Mouse (Mus musculus) midbrain, embryonic 10.5 days (tissue): ENCODE data around the gene Vmn2r112. TPM values are rescaled to one million over a fixed set of nuclear protein-coding genes. Genes with fewer than 3 reads are reported as not detected.
"Not testable (repeated sequence)": the region's sequence is repeated elsewhere in the genome, so short reads cannot be mapped to it uniquely, and the experiment has no call there.

Experiments
- DNase-seq: peaks from one replicate; pipeline ENCODE4 v3.0.0-alpha.2; 2017; ENCODE audit warnings: low spot score
- H3K27ac ChIP-seq: fragments of 300-500 bp; sonication (generic); replicated peaks from 2 replicates; pipeline ENCODE4 v1.5.1; 2016; ENCODE audit warnings: mild to moderate bottlenecking
- H3K27me3 ChIP-seq: fragments of 300-500 bp; sonication (generic); 2 replicates; pipeline ENCODE4 v1.6.1; 2016; ENCODE audit warnings: low read depth, mild to moderate bottlenecking; ENCODE audit not compliant: poor library complexity, severe bottlenecking
- H3K36me3 ChIP-seq: fragments of 300-500 bp; sonication (generic); 2 replicates; pipeline ENCODE4 v1.6.1; 2016; ENCODE audit warnings: mild to moderate bottlenecking, moderate library complexity
- H3K4me1 ChIP-seq: fragments of 300-500 bp; sonication (generic); 2 replicates; pipeline ENCODE4 v1.6.1; 2016
- H3K4me3 ChIP-seq: fragments of 300-500 bp; sonication (generic); 2 replicates; pipeline ENCODE4 v1.5.1; 2016; ENCODE audit warnings: mild to moderate bottlenecking, moderate library complexity
- H3K9me3 ChIP-seq: fragments of 300-500 bp; sonication (generic); replicated peaks from 2 replicates; pipeline ENCODE4 v1.6.1; 2016; ENCODE audit warnings: mild to moderate bottlenecking
- WGBS: fragments of 180-500 bp; shearing (Covaris S2); methylation state at CpG from one replicate; pipeline ENCODE4 v1.1.7; 2016; 5-methylcytosine and 5-hydroxymethylcytosine counted together
- polyA plus RNA-seq: library from polyadenylated mRNA; unstranded; fragments of >200 nt; fragmentation: Nextera tagmentation; extraction: Ambion mirVana; gene quantifications from 2 replicates; pipeline ENCODE4 v1.2.1, GENCODE M21; 2016

Gene Vmn2r112
- polyA plus RNA-seq = not detected in 2 replicates

DNA sequence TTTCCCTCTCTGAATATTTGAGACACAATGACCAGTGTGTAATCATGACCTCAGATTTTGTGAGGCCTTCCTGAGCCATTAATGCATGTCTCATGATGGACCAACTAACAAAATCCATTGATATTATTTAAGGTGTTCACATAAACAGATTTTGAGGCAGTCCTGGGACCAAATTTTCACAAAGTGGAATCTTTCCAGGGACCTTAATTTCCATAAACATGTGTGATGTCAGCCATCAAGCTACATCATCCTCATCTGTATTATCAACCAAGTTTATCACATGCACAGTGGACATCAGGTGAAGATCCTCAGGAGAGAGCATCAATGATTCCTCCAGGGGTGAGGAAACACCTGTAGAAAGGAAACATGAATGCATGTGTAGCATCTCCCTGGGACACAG, at the start of gene Vmn2r112:
Gene Vmn2r112, plus strand, starts transcription at position 301 of the 400 bp plus-strand sequence.
- not testable (repeated sequence) for H3K4me3 ChIP-seq, H3K36me3 ChIP-seq, H3K9me3 ChIP-seq, H3K4me1 ChIP-seq, H3K27ac ChIP-seq, DNase-seq, H3K27me3 ChIP-seq

DNA sequence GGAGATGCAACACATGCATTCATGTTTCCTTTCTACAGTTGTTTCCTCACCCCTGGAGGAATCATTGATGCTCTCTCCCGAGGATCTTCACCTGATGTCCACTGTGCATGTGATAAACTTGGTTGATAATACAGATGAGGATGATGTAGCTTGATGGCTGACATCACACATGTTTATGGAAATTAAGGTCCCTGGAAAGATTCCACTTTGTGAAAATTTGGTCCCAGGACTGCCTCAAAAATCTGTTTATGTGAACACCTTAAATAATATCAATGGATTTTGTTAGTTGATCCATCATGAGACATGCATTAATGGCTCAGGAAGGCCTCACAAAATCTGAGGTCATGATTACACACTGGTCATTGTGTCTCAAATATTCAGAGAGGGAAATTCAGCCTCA, 27.4 kb upstream of the Vmn2r112 start, which contains the start of gene Vmn2r111:
Gene Vmn2r111, minus strand, starts transcription at position 101 of the 400 bp plus-strand sequence.
- 71% methylated on average over 1 of the region's 1 CpGs for WGBS
- not testable (repeated sequence) for H3K27ac ChIP-seq, H3K4me1 ChIP-seq, H3K9me3 ChIP-seq, H3K36me3 ChIP-seq, H3K4me3 ChIP-seq, H3K27me3 ChIP-seq, DNase-seq

GRCm38 (mm10) chr17:22630646-22631045, 29.9 kb downstream of the Vmn2r112 start:
- H3K27me3 ChIP-seq = no peaks in the 10 kb centered on the region
- 83% methylated on average over 1 of the region's 1 CpGs for WGBS
- H3K36me3 ChIP-seq = no peaks in the 10 kb centered on the region
- no peak overlapping the region for H3K4me3 ChIP-seq
- H3K4me1 ChIP-seq = no peaks in the 10 kb centered on the region
- H3K9me3 ChIP-seq = peaks cover 21% of the 10 kb centered on the region
- DNase-seq = no peak
- H3K27ac ChIP-seq = no peak overlapping the region

Other genes with a start within 250 kb of the Vmn2r112 start
- 14.8 TPM in 2 replicates for gene Zfp944, start 239.6 kb upstream of the Vmn2r112 start, polyA plus RNA-seq
- gene Zfp758, start 239.5 kb upstream of the Vmn2r112 start, polyA plus RNA-seq = 7.7 and 9.0 TPM in 2 replicates
- gene Zfp946, start 176.7 kb upstream of the Vmn2r112 start, polyA plus RNA-seq = 21.5 and 23.6 TPM in 2 replicates
- not detected in 2 replicates for gene Vmn2r111, start 27.5 kb upstream of the Vmn2r112 start, polyA plus RNA-seq